Mouse (Mus musculus): ENCODE measurements around the gene Olfr968. TPM values are rescaled to one million over a fixed set of nuclear protein-coding genes. Genes with fewer than 3 reads are reported as not detected.

The Olfr968 gene
- polyA plus RNA-seq (2012; rRNA removed) = not detected in 2 replicates

DNA sequence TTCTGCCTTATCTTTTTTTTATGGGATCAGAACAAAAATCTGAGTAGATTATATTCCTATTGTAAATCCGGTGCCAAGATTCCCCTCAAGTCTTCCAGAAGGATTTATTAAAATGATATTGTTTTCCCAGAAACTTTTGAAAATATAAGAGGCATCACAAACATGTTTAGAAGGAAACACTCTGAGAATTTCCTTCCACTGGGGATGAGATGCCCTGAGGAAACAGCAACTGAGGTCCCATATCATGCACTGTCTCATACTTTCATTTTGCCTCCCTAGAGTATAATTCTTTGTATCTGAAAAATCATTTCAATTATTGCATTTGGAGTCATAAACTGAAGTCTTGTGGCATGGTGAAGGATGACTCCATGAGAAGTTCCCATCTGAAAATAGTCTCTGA, at the start of gene Olfr968:
Gene Olfr968, minus strand, starts transcription at position 101 of the 400 bp plus-strand sequence.
- no peak for DNase-seq (ENCODE audit: extremely low spot score in 1 of 2, low spot score in 1 of 2)

DNA sequence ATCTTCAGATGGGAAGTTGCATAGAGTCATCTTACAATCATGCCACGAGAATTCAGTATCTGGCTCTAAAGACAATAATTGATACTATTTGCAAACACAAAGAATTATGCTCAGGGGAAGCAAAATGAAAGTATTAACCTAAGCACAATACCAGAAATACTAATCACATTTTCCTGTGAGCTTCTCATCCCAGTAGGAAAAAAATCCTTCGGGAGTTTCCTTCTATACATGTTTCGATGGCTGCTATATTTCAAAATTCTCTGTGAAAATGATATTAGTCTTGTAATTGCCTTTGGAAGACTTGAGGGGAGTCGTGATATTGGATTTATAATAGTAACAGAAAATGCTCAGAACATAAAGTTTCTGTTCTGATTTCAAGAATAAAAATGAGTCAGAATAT, 25.5 kb upstream of the Olfr968 start, which contains the start of gene Olfr970:
Gene Olfr970, plus strand, starts transcription at position 301 of the 400 bp plus-strand sequence.
- DNase-seq (ENCODE audit: extremely low spot score in 1 of 2, low spot score in 1 of 2) = no peak

DNA sequence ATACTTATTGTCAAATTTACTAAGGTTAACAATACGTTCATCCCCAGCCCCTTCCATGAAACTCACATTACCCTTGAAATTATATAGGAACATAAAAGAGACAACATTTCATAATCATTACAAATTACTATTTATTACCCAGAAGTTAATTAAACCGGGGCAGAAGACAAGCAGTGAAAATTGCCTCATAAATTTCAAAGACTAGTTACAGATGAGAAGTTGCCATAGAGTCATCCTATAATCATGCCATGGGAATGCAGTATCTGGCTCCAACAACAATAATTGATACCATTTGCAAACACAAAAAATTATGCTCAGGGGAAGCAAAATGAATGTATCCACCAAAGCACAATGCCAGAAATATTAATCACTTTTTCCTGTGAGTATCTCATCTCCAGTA, 7.5 kb upstream of the Olfr968 start, which contains the start of gene Olfr969:
Gene Olfr969, plus strand, starts transcription at position 388 of the 400 bp plus-strand sequence.
- DNase-seq (ENCODE audit: extremely low spot score in 1 of 2, low spot score in 1 of 2) = no peak

DNA sequence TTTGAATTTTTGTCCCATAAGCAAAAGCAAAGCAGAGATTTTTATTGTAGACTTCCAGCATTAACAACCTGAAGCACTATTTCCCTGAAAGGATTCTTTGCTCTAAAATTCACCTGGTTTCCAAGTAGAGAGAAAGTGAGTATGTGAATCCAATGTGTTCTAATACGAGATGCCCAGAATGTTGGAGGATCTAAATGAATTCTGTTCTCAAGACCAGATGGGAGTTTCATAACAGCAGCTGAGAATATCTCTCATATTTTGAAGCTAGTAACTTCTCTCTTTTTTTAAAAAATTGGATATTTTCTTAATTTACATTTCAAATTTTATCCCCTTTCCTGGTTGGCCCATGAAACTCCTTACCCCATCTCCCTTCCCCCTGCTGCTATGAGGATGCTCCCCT, 36.6 kb downstream of the Olfr968 start:
- DNase-seq (ENCODE audit: extremely low spot score in 1 of 2, low spot score in 1 of 2) = peak; percentile 0 to 51

- DNase-seq (ENCODE audit: extremely low spot score in 1 of 2, low spot score in 1 of 2) = no peak
These were observed 37.1 kb downstream of the Olfr968 start, which contains the start of gene Olfr967 for GRCm38 (mm10) chr9:39745949-39746348. Olfr967 (plus strand) TSS chr9:39746249.

DNA sequence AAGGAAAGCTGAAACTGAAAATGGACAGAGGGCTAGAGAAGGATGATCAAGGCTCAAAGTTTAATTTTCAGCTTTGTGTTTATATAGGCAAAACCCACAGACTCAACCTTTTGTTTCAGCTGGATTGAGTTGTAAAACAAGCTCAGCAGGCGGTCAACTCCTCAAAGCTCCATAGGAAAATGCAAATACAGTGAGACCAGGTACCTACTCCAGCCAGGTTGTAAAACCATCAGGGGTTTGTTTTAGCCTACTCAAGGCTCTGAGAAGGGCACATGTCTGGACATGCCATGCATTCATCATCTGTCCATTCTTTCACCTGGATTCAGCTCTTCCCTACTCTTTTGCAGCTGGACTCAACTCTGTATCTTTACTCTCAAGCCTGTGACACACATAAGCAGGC, 42.3 kb downstream of the Olfr968 start:
- no peak for DNase-seq (ENCODE audit: extremely low spot score in 1 of 2, low spot score in 1 of 2)

- DNase-seq (ENCODE audit: extremely low spot score in 1 of 2, low spot score in 1 of 2) = no peak
These were observed 52.4 kb downstream of the Olfr968 start, which contains the start of gene Olfr150 for GRCm38 (mm10) chr9:39730678-39731077. Olfr150 (plus strand) TSS chr9:39730978.

Other genes with a start within 250 kb of the Olfr968 start
- not detected in 2 replicates for gene Olfr958, start 229.2 kb downstream of the Olfr968 start, polyA plus RNA-seq (2012; rRNA removed)
- gene Olfr959, start 207.7 kb downstream of the Olfr968 start, polyA plus RNA-seq (2012; rRNA removed) = not detected in 2 replicates
- gene AW551984, start 178.8 kb downstream of the Olfr968 start, polyA plus RNA-seq (2012; rRNA removed) = 4.4 and 5.5 TPM in 2 replicates
- not detected in 2 replicates for gene Olfr148, start 172.6 kb downstream of the Olfr968 start, polyA plus RNA-seq (2012; rRNA removed)
- not detected in 2 replicates for gene Olfr960, start 161.9 kb downstream of the Olfr968 start, polyA plus RNA-seq (2012; rRNA removed)
- not detected in 2 replicates for gene Olfr961, start 138.2 kb downstream of the Olfr968 start, polyA plus RNA-seq (2012; rRNA removed)
- not detected in 2 replicates for gene Olfr963, start 116.0 kb downstream of the Olfr968 start, polyA plus RNA-seq (2012; rRNA removed)
- gene Olfr149, start 76.1 kb downstream of the Olfr968 start, polyA plus RNA-seq (2012; rRNA removed) = not detected in 2 replicates
- gene Olfr965, start 71.9 kb downstream of the Olfr968 start, polyA plus RNA-seq (2012; rRNA removed) = 0.11 TPM in 1 of 2 replicates, not detected in the other
- not detected in 2 replicates for gene Olfr150, start 52.3 kb downstream of the Olfr968 start, polyA plus RNA-seq (2012; rRNA removed)
- gene Olfr967, start 37.0 kb downstream of the Olfr968 start, polyA plus RNA-seq (2012; rRNA removed) = not detected in 2 replicates
- not detected in 2 replicates for gene Olfr969, start 7.7 kb upstream of the Olfr968 start, polyA plus RNA-seq (2012; rRNA removed)
- not detected in 2 replicates for gene Olfr970, start 25.6 kb upstream of the Olfr968 start, polyA plus RNA-seq (2012; rRNA removed)
- not detected in 2 replicates for gene Olfr971, start 53.6 kb upstream of the Olfr968 start, polyA plus RNA-seq (2012; rRNA removed)
- 0.06 TPM in 1 of 2 replicates, not detected in the other for gene Olfr972, start 83.2 kb upstream of the Olfr968 start, polyA plus RNA-seq (2012; rRNA removed)
- not detected in 2 replicates for gene Olfr229, start 124.1 kb upstream of the Olfr968 start, polyA plus RNA-seq (2012; rRNA removed)
- not detected in 2 replicates for gene Olfr974, start 154.2 kb upstream of the Olfr968 start, polyA plus RNA-seq (2012; rRNA removed)
- 0.02 TPM in 1 of 2 replicates, not detected in the other for gene Olfr975, start 168.8 kb upstream of the Olfr968 start, polyA plus RNA-seq (2012; rRNA removed)
- gene Olfr976, start 177.9 kb upstream of the Olfr968 start, polyA plus RNA-seq (2012; rRNA removed) = not detected in 2 replicates
- gene Olfr978, start 208.9 kb upstream of the Olfr968 start, polyA plus RNA-seq (2012; rRNA removed) = not detected in 2 replicates
- not detected in 2 replicates for gene Olfr979, start 220.2 kb upstream of the Olfr968 start, polyA plus RNA-seq (2012; rRNA removed)
- not detected in 2 replicates for gene Olfr980, start 226.3 kb upstream of the Olfr968 start, polyA plus RNA-seq (2012; rRNA removed)
- gene Olfr981, start 238.2 kb upstream of the Olfr968 start, polyA plus RNA-seq (2012; rRNA removed) = 0.04 and 0.11 TPM in 2 replicates

Data from frontal cortex, adult 2 months (tissue).